Mouse (Mus musculus) heart, adult 2 months (tissue): ENCODE measurements around the gene Slc6a21.

Source experiments
- CTCF ChIP-seq: fragments of 200-600 bp; IDR thresholded peaks from 2 replicates; pipeline ENCODE4 v1.8.1; 2022; ENCODE audit warnings: antibody characterized with exemption, mild to moderate bottlenecking, moderate library complexity
- EP300 ChIP-seq: fragments of 200-500 bp; IDR thresholded peaks from 2 replicates; pipeline ENCODE4 v1.6.1; 2011; ENCODE audit warnings: low read depth, low read length, control low read depth; ENCODE audit not compliant: insufficient read depth
- POLR2A ChIP-seq: fragments of 200-500 bp; IDR thresholded peaks from 2 replicates; pipeline ENCODE4 v1.6.1; 2011; ENCODE audit warnings: mild to moderate bottlenecking, low read depth, low read length, control low read depth; ENCODE audit not compliant: insufficient read depth

- TF ChIP-seq CTCF (no peak), POLR2A (no peak), EP300 (no peak)
These were observed 20.2 kb downstream of the Slc6a21 start for GRCm38 (mm10) chr7:45297563-45297962.
